Mouse (Mus musculus) limb, embryonic 10.5 days (tissue): Measurements from ENCODE around the gene Dqx1. TPM values are rescaled to one million over a fixed set of nuclear protein-coding genes. Genes with fewer than 3 reads are reported as not detected.

Experiments
- DNase-seq: peaks from one replicate; pipeline ENCODE4 v3.0.0-alpha.2; 2017; ENCODE audit warnings: low spot score
- H3K27ac ChIP-seq: fragments of 300-500 bp; sonication (generic); 2 replicates; pipeline ENCODE4 v1.5.1; 2016; ENCODE audit warnings: mild to moderate bottlenecking
- H3K27me3 ChIP-seq: fragments of 300-500 bp; sonication (generic); 2 replicates; pipeline ENCODE4 v1.6.1; 2016; ENCODE audit warnings: low read depth, mild to moderate bottlenecking; ENCODE audit not compliant: poor library complexity, severe bottlenecking
- H3K36me3 ChIP-seq: fragments of 300-500 bp; sonication (generic); 2 replicates; pipeline ENCODE4 v1.6.1; 2016; ENCODE audit warnings: mild to moderate bottlenecking, moderate library complexity
- H3K4me1 ChIP-seq: fragments of 300-500 bp; sonication (generic); 2 replicates; pipeline ENCODE4 v1.6.1; 2016
- H3K4me3 ChIP-seq: fragments of 300-500 bp; sonication (generic); 2 replicates; pipeline ENCODE4 v1.5.1; 2016; ENCODE audit warnings: mild to moderate bottlenecking, moderate library complexity
- H3K9me3 ChIP-seq: fragments of 300-500 bp; sonication (generic); replicated peaks from 2 replicates; pipeline ENCODE4 v1.6.1; 2016; ENCODE audit warnings: mild to moderate bottlenecking
- WGBS: fragments of 180-500 bp; shearing (Covaris S2); methylation state at CpG from one replicate; pipeline ENCODE4 v1.1.7; 2016; 5-methylcytosine and 5-hydroxymethylcytosine counted together
- polyA plus RNA-seq: library from polyadenylated mRNA; unstranded; fragments of >200 nt; fragmentation: Nextera tagmentation; extraction: Ambion mirVana; gene quantifications from 2 replicates; pipeline ENCODE4 v1.2.1, GENCODE M21; 2016

Dqx1 gene
- 1.4 and 1.5 TPM in 2 replicates for polyA plus RNA-seq

DNA sequence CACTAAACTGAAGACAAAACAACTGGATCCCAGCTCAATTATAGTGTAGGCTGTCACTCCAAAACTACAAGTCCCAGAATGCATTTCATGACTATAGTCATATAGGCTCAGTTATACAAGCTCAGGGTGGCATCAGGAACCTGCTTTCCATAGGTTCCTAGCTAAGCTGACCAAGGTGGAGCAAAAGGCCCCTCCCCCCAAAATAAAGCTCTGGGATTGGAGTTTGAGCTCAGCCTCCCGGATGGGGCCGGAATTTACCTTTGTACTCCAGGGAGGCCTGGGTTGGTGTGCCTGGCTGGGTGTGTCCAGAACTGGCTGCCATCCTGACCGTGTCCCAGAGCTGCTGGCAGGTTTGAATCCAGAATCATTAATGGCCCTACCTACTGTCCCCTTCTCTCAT is at the start of gene Dqx1:
Dqx1 (plus strand) TSS at position 55 of the 400 bp plus-strand sequence.
- 50% methylated on average over 3 of the region's 3 CpGs for WGBS
- H3K27me3 ChIP-seq = peaks cover 46% of the 10 kb centered on the region
- H3K4me1 ChIP-seq = peaks cover 36% of the 10 kb centered on the region
- no peak within 1 kb of the TSS for H3K27ac ChIP-seq
- H3K4me3 ChIP-seq = no peak within 1 kb of the TSS
- no peaks in the 10 kb centered on the region for H3K9me3 ChIP-seq
- DNase-seq = no peak
- peaks cover 29% of the 10 kb centered on the region for H3K36me3 ChIP-seq

DNA sequence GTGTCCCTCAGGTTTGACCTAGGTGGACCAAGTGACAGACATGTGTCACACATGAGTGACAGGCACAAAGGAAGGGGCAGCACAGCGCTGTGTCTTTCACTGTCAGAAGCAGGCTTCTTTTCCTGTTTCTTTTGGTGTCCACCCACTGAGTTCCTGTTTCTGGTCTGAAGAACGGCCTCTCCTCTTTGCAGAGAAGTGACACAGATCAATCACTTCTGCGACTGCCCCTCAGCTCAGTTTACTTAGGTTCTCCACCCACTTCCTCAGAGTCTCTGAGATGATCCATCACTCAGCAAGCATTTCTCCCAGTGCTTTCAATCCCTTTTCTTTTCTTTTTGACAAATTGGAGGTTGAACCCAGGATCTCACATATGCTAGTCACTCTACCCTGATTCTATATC is 49.0 kb upstream of the Dqx1 start:
- 43% methylated on average over 3 of the region's 3 CpGs for WGBS
- peaks cover 9% of the 10 kb centered on the region; the same call in 1 of the 2 replicates for H3K4me1 ChIP-seq
- H3K36me3 ChIP-seq = no peaks in the 10 kb centered on the region
- no peak overlapping the region for H3K4me3 ChIP-seq
- no peak overlapping the region for H3K27ac ChIP-seq
- H3K9me3 ChIP-seq = no peaks in the 10 kb centered on the region
- DNase-seq = no peak
- H3K27me3 ChIP-seq = no peaks in the 10 kb centered on the region

- Histone ChIP-seq H3K9me3 (no peaks in the 10 kb centered on the region), H3K4me3 (no peak overlapping the region), H3K27ac (no peak overlapping the region), H3K36me3 (no peaks in the 10 kb centered on the region), H3K27me3 (no peaks in the 10 kb centered on the region), H3K4me1 (peaks cover 4% of the 10 kb centered on the region; the same call in 1 of the 2 replicates)
- DNase-seq = no peak
- WGBS = 78% methylated on average over 7 of the region's 7 CpGs
Measured at GRCm38 (mm10) chr6:83010010-83010409, 47.6 kb upstream of the Dqx1 start.

DNA sequence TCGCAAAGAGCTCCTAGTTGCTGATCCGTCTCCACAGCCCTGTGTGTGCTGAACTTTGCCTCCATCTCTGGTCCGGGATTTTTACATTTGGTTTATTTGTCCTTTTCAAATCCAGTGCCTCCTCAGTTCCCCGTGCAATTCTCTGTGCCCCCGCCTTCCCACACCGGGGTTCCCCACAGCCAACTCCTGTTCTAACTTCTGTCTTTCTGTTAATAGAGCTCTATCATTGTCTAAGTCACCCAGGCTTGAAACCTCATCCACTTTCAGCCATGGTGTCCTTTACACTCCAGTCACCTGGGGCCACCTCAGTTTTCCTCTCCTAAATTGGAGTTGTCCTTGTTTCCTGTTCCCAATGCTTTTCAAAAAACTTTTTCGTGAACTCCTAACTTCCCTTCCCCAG is 46.4 kb upstream of the Dqx1 start:
- WGBS = 91% methylated on average over 7 of the region's 7 CpGs
- no peak overlapping the region for H3K27ac ChIP-seq
- DNase-seq = no peak
- H3K36me3 ChIP-seq = no peaks in the 10 kb centered on the region
- no peaks in the 10 kb centered on the region for H3K9me3 ChIP-seq
- H3K4me3 ChIP-seq = no peak overlapping the region
- H3K27me3 ChIP-seq = no peaks in the 10 kb centered on the region
- peaks cover 2% of the 10 kb centered on the region; the same call in 1 of the 2 replicates for H3K4me1 ChIP-seq

GRCm38 (mm10) chr6:83011756-83012155 is 45.9 kb upstream of the Dqx1 start:
- DNase-seq = no peak
- Histone ChIP-seq H3K4me3 (no peak overlapping the region), H3K27me3 (no peaks in the 10 kb centered on the region), H3K36me3 (no peaks in the 10 kb centered on the region), H3K27ac (no peak overlapping the region), H3K9me3 (no peaks in the 10 kb centered on the region), H3K4me1 (peaks cover 2% of the 10 kb centered on the region; the same call in 1 of the 2 replicates)
- 80% methylated on average over 6 of the region's 6 CpGs for WGBS

DNA sequence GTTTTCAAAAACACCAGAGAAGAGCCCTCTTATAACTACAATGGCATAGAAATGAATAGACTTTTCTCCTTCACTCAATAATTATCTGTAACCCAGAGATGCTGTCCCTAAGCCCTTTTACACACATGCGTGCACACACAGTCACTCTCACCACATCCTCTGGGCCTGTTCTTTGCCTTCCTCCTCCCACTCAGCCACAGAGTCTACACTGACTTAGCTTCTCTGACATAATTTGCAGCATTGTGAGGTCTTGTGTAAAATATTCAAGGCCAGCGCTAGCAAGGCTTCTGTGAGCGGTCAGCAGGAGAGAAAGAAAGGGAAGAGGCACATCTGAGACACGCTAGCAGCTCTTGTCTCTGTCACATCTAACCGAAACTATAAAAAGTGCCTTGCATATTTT is 44.2 kb upstream of the Dqx1 start:
- DNase-seq = no peak
- Histone ChIP-seq H3K4me3 (no peak overlapping the region), H3K27me3 (no peaks in the 10 kb centered on the region), H3K9me3 (no peaks in the 10 kb centered on the region), H3K4me1 (peaks cover 2% of the 10 kb centered on the region), H3K36me3 (no peaks in the 10 kb centered on the region), H3K27ac (no peak overlapping the region)
- 85% methylated on average over 5 of the region's 5 CpGs for WGBS

DNA sequence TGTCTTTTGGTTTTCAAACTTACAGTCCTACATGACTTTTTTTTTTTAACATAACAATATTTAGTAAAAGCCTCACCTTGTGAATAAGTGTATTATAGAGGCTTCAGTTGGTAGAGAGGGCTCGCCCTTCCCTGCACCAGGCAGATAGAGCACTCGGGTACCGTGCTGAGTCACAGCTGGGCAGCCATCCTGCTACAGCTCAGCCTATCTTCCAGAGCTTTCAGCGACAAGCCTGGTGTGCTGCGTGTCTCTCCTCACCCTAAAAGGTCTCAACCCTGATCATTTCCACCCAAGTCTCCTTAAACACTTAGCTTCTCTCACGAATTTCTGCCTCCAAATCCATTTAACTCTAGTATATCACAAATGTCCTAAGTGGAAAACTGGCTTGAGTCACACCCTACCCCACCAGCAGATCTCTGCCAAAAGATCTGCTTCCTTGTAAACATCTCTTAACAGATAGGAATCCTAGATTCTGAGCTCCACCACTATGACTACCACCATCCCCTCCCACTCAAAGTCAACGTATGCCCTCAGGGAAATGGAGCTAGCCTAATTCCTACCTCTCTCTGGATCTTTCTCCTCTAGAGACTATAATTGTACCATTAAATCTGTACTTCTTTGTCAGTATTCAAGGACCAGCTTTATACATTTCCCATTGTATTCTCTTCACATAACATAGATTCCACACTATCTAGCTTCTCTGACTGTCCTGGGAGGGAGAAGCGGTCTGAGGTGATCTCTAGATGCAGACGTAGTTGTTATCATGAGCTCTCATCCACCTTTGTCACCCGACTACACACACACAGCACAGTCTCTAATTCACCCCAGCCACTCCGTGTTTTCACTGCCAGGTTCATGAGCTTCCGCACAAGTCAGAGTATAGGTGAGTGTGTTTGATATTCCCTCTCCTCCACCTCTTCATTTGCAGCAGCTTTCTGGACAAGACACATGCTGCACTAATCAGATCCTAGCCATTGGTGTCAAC is 42.9 kb upstream of the Dqx1 start:
- Histone ChIP-seq H3K4me1 (peaks cover 2% of the 10 kb centered on the region), H3K4me3 (no peak overlapping the region), H3K27ac (no peak overlapping the region), H3K27me3 (no peaks in the 10 kb centered on the region), H3K9me3 (no peaks in the 10 kb centered on the region), H3K36me3 (no peaks in the 10 kb centered on the region)
- WGBS = 81% methylated on average over 12 of the region's 12 CpGs
- DNase-seq = no peak

GRCm38 (mm10) chr6:83015749-83016148 is 41.9 kb upstream of the Dqx1 start:
- Histone ChIP-seq H3K27ac (no peak overlapping the region), H3K4me1 (peaks cover 2% of the 10 kb centered on the region), H3K4me3 (no peak overlapping the region), H3K9me3 (no peaks in the 10 kb centered on the region), H3K36me3 (no peaks in the 10 kb centered on the region), H3K27me3 (no peaks in the 10 kb centered on the region)
- 88% methylated on average over 2 of the region's 2 CpGs for WGBS
- no peak for DNase-seq

- H3K27ac ChIP-seq = no peak overlapping the region
- H3K4me1 ChIP-seq = peaks cover 2% of the 10 kb centered on the region
- H3K9me3 ChIP-seq = no peaks in the 10 kb centered on the region
- H3K4me3 ChIP-seq = no peak overlapping the region
- no peak for DNase-seq
- no peaks in the 10 kb centered on the region for H3K36me3 ChIP-seq
- no peaks in the 10 kb centered on the region for H3K27me3 ChIP-seq
- 67% methylated on average over 3 of the region's 3 CpGs for whole genome bisulfite sequencing
Measured at GRCm38 (mm10) chr6:83017190-83017589, 40.5 kb upstream of the Dqx1 start.

- Histone ChIP-seq H3K4me1 (peaks cover 1% of the 10 kb centered on the region), H3K9me3 (no peaks in the 10 kb centered on the region), H3K27me3 (no peaks in the 10 kb centered on the region), H3K27ac (no peak overlapping the region), H3K4me3 (no peak overlapping the region), H3K36me3 (no peaks in the 10 kb centered on the region)
- DNase-seq = no peak
- 80% methylated on average over 3 of the region's 3 CpGs for WGBS
Measured at GRCm38 (mm10) chr6:83019044-83019443, 38.6 kb upstream of the Dqx1 start.

DNA sequence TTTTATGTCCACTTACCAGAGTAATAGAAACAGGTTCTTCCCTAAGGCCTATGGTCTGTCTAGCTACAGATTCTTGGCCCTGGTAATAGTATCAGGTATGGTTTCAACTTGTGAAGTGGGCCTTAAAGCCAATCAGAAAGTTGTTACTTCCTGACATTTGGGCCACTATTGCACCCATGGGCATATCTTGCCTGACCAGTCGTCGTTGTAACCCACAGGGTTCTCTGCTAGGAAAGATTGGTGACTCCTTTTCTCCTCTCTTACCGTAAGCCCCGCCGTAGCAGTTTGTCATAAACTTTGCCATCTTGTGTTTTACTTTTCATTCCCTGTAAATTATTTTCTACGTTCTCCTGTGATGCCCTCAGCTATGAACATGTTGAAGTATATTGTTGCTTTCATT is 37.5 kb upstream of the Dqx1 start:
- Histone ChIP-seq H3K9me3 (no peaks in the 10 kb centered on the region), H3K4me3 (no peak overlapping the region), H3K4me1 (peaks cover 4% of the 10 kb centered on the region), H3K27ac (no peak overlapping the region), H3K27me3 (no peaks in the 10 kb centered on the region), H3K36me3 (no peaks in the 10 kb centered on the region)
- 86% methylated on average over 6 of the region's 6 CpGs for WGBS
- no peak for DNase-seq

GRCm38 (mm10) chr6:83020836-83021593 is 36.6 kb upstream of the Dqx1 start:
- H3K4me3 ChIP-seq = no peak overlapping the region
- H3K27me3 ChIP-seq = no peaks in the 10 kb centered on the region
- peaks cover 4% of the 10 kb centered on the region for H3K4me1 ChIP-seq
- 85% methylated on average over 4 of the region's 4 CpGs for WGBS
- H3K36me3 ChIP-seq = no peaks in the 10 kb centered on the region
- no peaks in the 10 kb centered on the region for H3K9me3 ChIP-seq
- no peak for DNase-seq
- H3K27ac ChIP-seq = no peak overlapping the region

DNA sequence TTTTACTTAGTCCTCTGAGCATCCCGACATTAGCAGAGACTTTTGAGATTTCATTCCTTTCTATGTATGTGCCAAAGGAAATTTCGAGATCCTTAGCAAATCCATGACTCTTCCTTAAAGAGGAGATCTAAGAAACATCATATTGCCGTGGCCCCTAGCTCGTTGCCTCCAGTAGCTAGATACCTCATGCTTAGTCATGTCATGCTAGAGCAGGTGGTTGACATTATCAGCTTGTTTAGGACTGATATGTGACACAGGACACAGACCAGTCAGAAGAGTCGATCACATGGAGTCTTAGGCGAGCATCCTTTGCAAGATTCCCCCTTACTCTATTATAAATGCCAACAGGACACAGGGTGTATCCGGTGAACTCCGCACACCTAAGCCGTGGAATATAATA is 34.6 kb upstream of the Dqx1 start:
- peaks cover 13% of the 10 kb centered on the region for H3K4me1 ChIP-seq
- 87% methylated on average over 9 of the region's 9 CpGs for WGBS
- H3K9me3 ChIP-seq = no peaks in the 10 kb centered on the region
- no peak for DNase-seq
- H3K36me3 ChIP-seq = no peaks in the 10 kb centered on the region
- H3K27me3 ChIP-seq = peaks cover 12% of the 10 kb centered on the region
- H3K27ac ChIP-seq = no peak overlapping the region
- H3K4me3 ChIP-seq = no peak overlapping the region
